Mouse (Mus musculus): ENCODE results near the gene Sirt3. TPM values are rescaled to one million over a fixed set of nuclear protein-coding genes. Genes with fewer than 3 reads are reported as not detected.

Gene Sirt3
- polyA plus RNA-seq, 1 experiment from 2014 or later = 40.7 TPM

- no peak overlapping the region for H3K27ac ChIP-seq (replicated peaks)
- 2% methylated on average over 19 of the region's 19 CpGs for WGBS
- H3K9ac ChIP-seq = peak overlapping the region; percentile 76
These were observed 26.6 kb upstream of the Sirt3 start for GRCm38 (mm10) chr7:140908634-140909107.

GRCm38 (mm10) chr7:140908181-140908580, 26.1 kb upstream of the Sirt3 start:
- Histone ChIP-seq H3K9me3 (no peaks in the 10 kb centered on the region), H3K27me3 (replicated peaks) (peaks cover 27% of the 10 kb centered on the region), H3K4me1 (peaks cover 4% of the 10 kb centered on the region; the same call in 1 of the 2 replicates), H3K4me3 (no peak overlapping the region), H3K9ac (no peak overlapping the region), H3K36me3 (no peaks in the 10 kb centered on the region), H3K27ac (replicated peaks) (no peak overlapping the region), H3K4me2 (no peak overlapping the region; the same call in 1 of the 2 replicates)
- ATAC-seq (ENCODE audit: extremely low read depth, insufficient number of reproducible peaks, low FRiP score, low TSS enrichment) = no peak
- WGBS = 45% methylated on average over 7 of the region's 7 CpGs

More at GRCm38 (mm10) chr7:140908634-140909107, 26.6 kb upstream of the Sirt3 start:
- Histone ChIP-seq H3K9me3 (no peaks in the 10 kb centered on the region), H3K4me1 (peaks cover 4% of the 10 kb centered on the region; the same call in 1 of the 2 replicates), H3K4me2 (peak overlapping the region; percentile 88), H3K4me3 (peak overlapping the region; percentile 56), H3K27me3 (replicated peaks) (peaks cover 27% of the 10 kb centered on the region), H3K36me3 (no peaks in the 10 kb centered on the region)
- ATAC-seq (ENCODE audit: extremely low read depth, insufficient number of reproducible peaks, low FRiP score, low TSS enrichment) = no peak

GRCm38 (mm10) chr7:140907697-140908096, 25.6 kb upstream of the Sirt3 start:
- Histone ChIP-seq H3K36me3 (no peaks in the 10 kb centered on the region), H3K4me1 (peaks cover 4% of the 10 kb centered on the region; the same call in 1 of the 2 replicates), H3K4me2 (no peak overlapping the region), H3K4me3 (no peak overlapping the region), H3K9me3 (no peaks in the 10 kb centered on the region), H3K9ac (no peak overlapping the region), H3K27ac (replicated peaks) (no peak overlapping the region), H3K27me3 (replicated peaks) (peaks cover 23% of the 10 kb centered on the region)
- no peak for ATAC-seq (ENCODE audit: extremely low read depth, insufficient number of reproducible peaks, low FRiP score, low TSS enrichment)
- 72% methylated on average over 7 of the region's 7 CpGs for WGBS

- no peak overlapping the region; the same call in 1 of the 2 replicates for H3K9ac ChIP-seq
- H3K36me3 ChIP-seq = no peaks in the 10 kb centered on the region
- 73% methylated on average over 13 of the region's 13 CpGs for WGBS
- no peak overlapping the region for H3K27ac ChIP-seq (replicated peaks)
- H3K27me3 ChIP-seq (replicated peaks) = peaks cover 18% of the 10 kb centered on the region
- ATAC-seq (ENCODE audit: extremely low read depth, insufficient number of reproducible peaks, low FRiP score, low TSS enrichment) = no peak
- no peak overlapping the region for H3K4me2 ChIP-seq
- H3K4me3 ChIP-seq = no peak overlapping the region
- H3K9me3 ChIP-seq = no peaks in the 10 kb centered on the region
- peaks cover 4% of the 10 kb centered on the region; the same call in 1 of the 2 replicates for H3K4me1 ChIP-seq
These were observed 25.0 kb upstream of the Sirt3 start for GRCm38 (mm10) chr7:140907131-140907530.

GRCm38 (mm10) chr7:140905642-140906081, 23.6 kb upstream of the Sirt3 start:
- Histone ChIP-seq H3K36me3 (no peaks in the 10 kb centered on the region), H3K9ac (no peak overlapping the region), H3K27me3 (replicated peaks) (peaks cover 15% of the 10 kb centered on the region; the same call in 1 of the 2 replicates), H3K27ac (replicated peaks) (no peak overlapping the region), H3K9me3 (no peaks in the 10 kb centered on the region), H3K4me1 (peaks cover 11% of the 10 kb centered on the region), H3K4me2 (no peak overlapping the region), H3K4me3 (no peak overlapping the region)
- ATAC-seq (ENCODE audit: extremely low read depth, insufficient number of reproducible peaks, low FRiP score, low TSS enrichment) = no peak
- 32% methylated on average over 2 of the region's 2 CpGs for WGBS

- peaks cover 10% of the 10 kb centered on the region; the same call in 1 of the 2 replicates for H3K27me3 ChIP-seq (replicated peaks)
- no peak overlapping the region for H3K27ac ChIP-seq (replicated peaks)
- WGBS = 28% methylated on average over 13 of the region's 13 CpGs
- no peak overlapping the region for H3K4me2 ChIP-seq
- no peak for ATAC-seq (ENCODE audit: extremely low read depth, insufficient number of reproducible peaks, low FRiP score, low TSS enrichment)
- H3K4me3 ChIP-seq = no peak overlapping the region
- H3K9ac ChIP-seq = no peak overlapping the region
- no peaks in the 10 kb centered on the region for H3K9me3 ChIP-seq
- peaks cover 21% of the 10 kb centered on the region for H3K4me1 ChIP-seq
- H3K36me3 ChIP-seq = peaks cover 13% of the 10 kb centered on the region
These were observed 21.1 kb upstream of the Sirt3 start for GRCm38 (mm10) chr7:140903212-140903611.

GRCm38 (mm10) chr7:140902036-140902875, 20.1 kb upstream of the Sirt3 start:
- Histone ChIP-seq H3K9ac (no peak overlapping the region; the same call in 1 of the 2 replicates), H3K27me3 (replicated peaks) (peaks cover 10% of the 10 kb centered on the region; the same call in 1 of the 2 replicates), H3K4me2 (no peak overlapping the region), H3K4me3 (no peak overlapping the region), H3K9me3 (no peaks in the 10 kb centered on the region), H3K27ac (replicated peaks) (no peak overlapping the region), H3K4me1 (peaks cover 21% of the 10 kb centered on the region), H3K36me3 (peaks cover 22% of the 10 kb centered on the region)
- 81% methylated on average over 15 of the region's 15 CpGs for whole genome bisulfite sequencing
- no peak for ATAC-seq (ENCODE audit: extremely low read depth, insufficient number of reproducible peaks, low FRiP score, low TSS enrichment)

GRCm38 (mm10) chr7:140900220-140900619, 18.1 kb upstream of the Sirt3 start, which contains the start of gene Cox8b:
Gene Cox8b (minus strand): TSS chr7:140900446.
- Histone ChIP-seq H3K4me1 (peaks cover 21% of the 10 kb centered on the region), H3K4me3 (peak within 1 kb of the TSS; percentile 42), H3K36me3 (peaks cover 40% of the 10 kb centered on the region), H3K27me3 (replicated peaks) (peaks cover 6% of the 10 kb centered on the region; the same call in 1 of the 2 replicates), H3K9ac (peak within 1 kb of the TSS; percentile 79), H3K27ac (replicated peaks) (peak within 1 kb of the TSS; percentile 83), H3K9me3 (no peaks in the 10 kb centered on the region), H3K4me2 (peak within 1 kb of the TSS; percentile 59)
- ATAC-seq (ENCODE audit: extremely low read depth, insufficient number of reproducible peaks, low FRiP score, low TSS enrichment) = no peak
- WGBS = 42% methylated on average over 10 of the region's 10 CpGs

GRCm38 (mm10) chr7:140899121-140899520, 17.0 kb upstream of the Sirt3 start:
- no peaks in the 10 kb centered on the region for H3K9me3 ChIP-seq
- WGBS = 61% methylated on average over 3 of the region's 3 CpGs
- H3K27ac ChIP-seq (replicated peaks) = peak overlapping the region; percentile 83; the same call in 1 of the 2 replicates
- ATAC-seq (ENCODE audit: extremely low read depth, insufficient number of reproducible peaks, low FRiP score, low TSS enrichment) = no peak
- peak overlapping the region; percentile 59 for H3K4me2 ChIP-seq
- peak overlapping the region; percentile 42; the same call in 1 of the 2 replicates for H3K4me3 ChIP-seq
- peaks cover 2% of the 10 kb centered on the region; the same call in 1 of the 2 replicates for H3K27me3 ChIP-seq (replicated peaks)
- peaks cover 21% of the 10 kb centered on the region for H3K4me1 ChIP-seq
- H3K36me3 ChIP-seq = peaks cover 50% of the 10 kb centered on the region
- peak overlapping the region; percentile 79 for H3K9ac ChIP-seq

GRCm38 (mm10) chr7:140897863-140898262, 15.8 kb upstream of the Sirt3 start:
- no peaks in the 10 kb centered on the region for H3K27me3 ChIP-seq (replicated peaks)
- ATAC-seq (ENCODE audit: extremely low read depth, insufficient number of reproducible peaks, low FRiP score, low TSS enrichment) = no peak
- H3K4me2 ChIP-seq = no peak overlapping the region
- peaks cover 21% of the 10 kb centered on the region for H3K4me1 ChIP-seq
- H3K9me3 ChIP-seq = no peaks in the 10 kb centered on the region
- WGBS = 85% methylated on average over 7 of the region's 7 CpGs
- H3K27ac ChIP-seq (replicated peaks) = no peak overlapping the region
- H3K9ac ChIP-seq = no peak overlapping the region
- H3K4me3 ChIP-seq = no peak overlapping the region
- H3K36me3 ChIP-seq = peaks cover 62% of the 10 kb centered on the region

GRCm38 (mm10) chr7:140894611-140895010, 12.5 kb upstream of the Sirt3 start:
- 89% methylated on average over 3 of the region's 3 CpGs for WGBS
- H3K4me3 ChIP-seq = no peak overlapping the region
- peaks cover 84% of the 10 kb centered on the region for H3K36me3 ChIP-seq
- H3K4me2 ChIP-seq = no peak overlapping the region
- no peaks in the 10 kb centered on the region for H3K9me3 ChIP-seq
- no peaks in the 10 kb centered on the region for H3K27me3 ChIP-seq (replicated peaks)
- H3K4me1 ChIP-seq = peaks cover 3% of the 10 kb centered on the region
- H3K27ac ChIP-seq (replicated peaks) = no peak overlapping the region
- no peak for ATAC-seq (ENCODE audit: extremely low read depth, insufficient number of reproducible peaks, low FRiP score, low TSS enrichment)
- no peak overlapping the region for H3K9ac ChIP-seq

Data from heart, embryonic 13.5 days (tissue).